Mouse (Mus musculus): ENCODE data around the gene Ddx39b. TPM values are rescaled to one million over a fixed set of nuclear protein-coding genes. Genes with fewer than 3 reads are reported as not detected.

The Ddx39b gene
- 717 and 756 TPM in 2 replicates for polyA plus RNA-seq (2014; fragmentation: Nextera tagmentation; extraction: Ambion mirVana)

DNA sequence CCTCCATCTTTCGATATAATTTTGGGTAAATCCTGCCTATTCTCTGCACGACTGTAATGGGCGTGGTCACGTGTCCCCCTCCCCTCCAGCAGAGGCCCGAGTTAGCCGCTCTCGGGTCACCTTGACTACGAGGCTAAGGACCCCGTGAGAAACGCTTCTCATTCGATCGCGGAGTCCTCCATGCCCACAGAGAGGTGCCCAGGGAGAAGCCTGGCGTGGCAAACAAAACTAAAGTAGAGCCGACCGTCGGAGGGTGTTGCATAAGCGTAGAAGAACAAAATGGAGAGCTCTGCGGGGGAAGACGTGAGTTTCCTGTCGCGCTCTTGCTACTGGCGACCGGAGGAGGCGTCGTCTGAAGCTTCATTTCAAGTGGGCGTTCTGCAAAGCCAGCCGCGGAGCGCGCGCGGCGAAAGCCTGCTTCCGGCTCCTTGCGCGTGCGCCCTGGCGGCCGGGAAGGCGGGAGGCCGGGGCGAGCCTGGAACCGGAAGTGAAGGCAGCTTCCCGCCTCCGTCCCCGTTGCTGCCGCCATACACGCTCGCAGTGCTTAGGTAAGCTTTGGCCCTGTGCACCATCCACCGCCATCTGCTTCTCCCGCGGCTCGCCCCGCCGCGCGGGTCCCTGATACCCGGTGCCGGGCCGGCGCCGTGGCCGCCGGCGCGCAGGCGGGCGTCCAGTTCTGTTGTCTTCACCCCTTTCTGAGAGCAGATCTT is at the start of gene Ddx39b:
Gene Ddx39b (plus strand): TSS at position 442 of the 710 bp plus-strand sequence.
- Histone ChIP-seq H3K27me3 (ENCODE audit: control insufficient read depth, insufficient read depth, low read length) (no peaks in the 10 kb centered on the region), H3K9ac (ENCODE audit: low read length) (peak within 1 kb of the TSS; percentile 99), H3K4me3 (ENCODE audit: low read depth, low read length) (peak within 1 kb of the TSS; percentile 84), H3K4me2 (ENCODE audit: low read depth, low read length, severe bottlenecking) (peak within 1 kb of the TSS; percentile 96), H3K9me3 (ENCODE audit: control insufficient read depth, low read length) (no peaks in the 10 kb centered on the region), H3K36me3 (ENCODE audit: control insufficient read depth, insufficient read depth, low read length) (peaks cover 20% of the 10 kb centered on the region), H3K4me1 (replicated peaks; ENCODE audit: control insufficient read depth, insufficient read depth, low read length) (peaks cover 26% of the 10 kb centered on the region), H3K27ac (ENCODE audit: low read depth, low read length) (peak within 1 kb of the TSS; percentile 93)
- under 1% methylated on average over 69 of the region's 69 CpGs for WGBS
- ATAC-seq (replicated peaks; ENCODE audit: low FRiP score) (peak; percentile 90), DNase-seq (ENCODE audit: low spot score) (peak; percentile 97)

DNA sequence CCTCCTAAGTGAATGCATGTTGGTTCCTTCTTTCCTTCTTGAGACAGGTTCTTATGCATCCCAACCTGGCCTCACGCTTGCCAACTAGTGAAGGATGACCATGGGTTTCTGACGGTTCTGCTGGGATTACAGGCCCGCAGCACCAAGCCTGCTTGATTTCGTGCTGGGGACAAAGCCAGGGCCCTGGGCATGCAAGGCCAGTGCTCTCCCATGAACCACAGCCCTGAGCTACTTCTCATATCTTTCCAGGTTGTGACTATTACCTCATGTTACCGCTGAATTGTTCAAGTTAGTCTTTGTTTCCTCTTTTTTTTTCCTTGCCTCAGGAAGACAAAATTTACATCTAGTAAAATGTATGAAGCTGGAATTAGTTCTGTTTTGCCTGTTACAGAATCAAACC is 48.6 kb upstream of the Ddx39b start:
- DNase-seq (ENCODE audit: low spot score) (no peak), ATAC-seq (replicated peaks; ENCODE audit: low FRiP score) (no peak)
- no peaks in the 10 kb centered on the region for H3K9me3 ChIP-seq (ENCODE audit: control insufficient read depth, low read length)
- no peak overlapping the region for H3K27ac ChIP-seq (ENCODE audit: low read depth, low read length)
- H3K4me3 ChIP-seq (ENCODE audit: low read depth, low read length), result no peak overlapping the region
- H3K4me2 ChIP-seq (ENCODE audit: low read depth, low read length, severe bottlenecking), result no peak overlapping the region
- no peak overlapping the region for H3K9ac ChIP-seq (ENCODE audit: low read length)
- H3K4me1 ChIP-seq (replicated peaks; ENCODE audit: control insufficient read depth, insufficient read depth, low read length), result peaks cover 3% of the 10 kb centered on the region; the same call in 1 of the 2 replicates
- peaks cover 18% of the 10 kb centered on the region for H3K27me3 ChIP-seq (ENCODE audit: control insufficient read depth, insufficient read depth, low read length)
- no peaks in the 10 kb centered on the region for H3K36me3 ChIP-seq (ENCODE audit: control insufficient read depth, insufficient read depth, low read length)
- 87% methylated on average over 5 of the region's 5 CpGs for WGBS

DNA sequence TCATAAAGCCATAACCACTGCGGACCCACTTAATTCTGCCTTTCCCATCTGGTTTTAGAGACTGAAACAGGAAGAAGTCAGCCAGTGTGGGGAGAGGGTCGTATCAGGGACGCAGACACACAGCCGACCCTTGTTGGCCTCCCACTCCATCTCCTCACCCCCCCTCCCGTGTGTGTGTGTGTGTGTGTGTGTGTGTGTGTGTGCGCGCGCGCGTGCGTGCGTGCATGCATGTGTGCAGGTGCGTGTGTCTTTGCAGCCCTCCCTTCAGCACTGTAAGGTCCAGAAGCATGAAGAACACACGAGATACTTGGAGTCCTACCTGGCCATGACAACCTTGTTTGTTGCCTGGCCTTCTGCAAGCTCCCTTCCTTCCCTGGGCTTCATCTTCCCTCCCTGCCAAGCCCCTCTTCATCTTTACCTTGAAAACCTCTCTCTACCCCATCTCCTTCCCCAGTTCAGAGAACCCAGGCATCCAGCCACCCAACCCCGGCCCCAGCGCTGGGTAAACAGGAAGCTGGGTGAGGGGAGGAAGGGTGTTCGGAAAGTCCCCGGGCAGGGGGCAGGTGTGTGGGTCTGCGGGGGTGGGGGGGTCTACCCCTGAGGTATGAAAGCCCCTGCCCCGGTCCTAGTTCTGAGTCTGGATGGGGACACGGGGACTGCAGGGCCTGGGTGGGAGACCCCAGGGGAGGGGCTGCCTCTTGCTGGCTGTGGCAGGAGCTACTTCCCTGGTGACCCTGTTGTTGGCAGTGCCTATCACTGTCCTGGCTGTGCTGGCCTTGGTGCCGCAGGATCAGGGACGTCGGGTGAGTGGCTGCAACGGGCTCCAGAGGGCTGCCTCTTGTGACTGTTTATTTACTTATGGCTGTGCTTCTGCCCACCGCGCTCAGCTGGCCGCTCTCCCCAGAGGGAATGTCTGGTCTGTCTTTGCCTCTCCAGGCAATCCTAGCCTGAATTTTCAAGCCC is 47.4 kb upstream of the Ddx39b start, which contains the start of gene Ltb:
Gene Ltb (plus strand): TSS at position 559 of the 963 bp plus-strand sequence.
- no peak for ATAC-seq (replicated peaks; ENCODE audit: low FRiP score)

DNA sequence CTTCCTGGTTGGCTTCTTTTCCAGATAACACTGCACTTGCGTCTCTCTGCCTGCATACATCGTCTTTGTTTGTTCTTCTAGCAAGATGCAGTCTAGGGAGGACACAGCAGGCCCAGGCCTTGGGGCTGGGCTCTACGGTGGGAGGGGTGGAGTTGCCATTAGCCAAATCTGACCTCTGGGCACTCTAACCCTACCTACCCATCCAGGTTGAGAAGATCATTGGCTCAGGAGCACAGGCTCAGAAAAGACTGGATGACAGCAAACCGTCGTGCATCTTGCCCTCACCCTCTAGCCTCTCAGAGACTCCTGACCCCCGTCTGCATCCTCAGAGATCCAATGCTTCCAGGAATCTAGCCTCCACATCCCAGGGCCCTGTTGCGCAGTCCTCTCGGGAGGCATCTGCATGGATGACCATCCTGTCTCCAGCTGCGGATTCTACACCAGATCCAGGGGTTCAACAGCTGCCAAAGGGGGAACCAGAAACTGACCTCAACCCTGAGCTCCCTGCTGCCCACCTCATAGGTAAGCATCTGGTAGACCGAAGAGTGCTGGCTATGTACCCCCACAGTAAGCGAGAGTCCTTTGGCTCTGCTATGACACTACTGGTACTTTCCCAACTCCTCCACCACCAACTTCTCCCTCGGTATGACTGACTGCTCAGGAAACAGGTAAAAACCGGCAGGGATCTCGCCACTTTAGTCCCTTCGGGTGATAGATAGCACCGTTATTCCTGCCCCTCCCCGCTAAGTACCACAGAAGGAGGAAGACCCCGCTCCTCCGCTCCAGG is 46.5 kb upstream of the Ddx39b start:
- WGBS, result 49% methylated on average over 18 of the region's 19 CpGs
- ATAC-seq (replicated peaks; ENCODE audit: low FRiP score), result no peak
- no peak overlapping the region for H3K27ac ChIP-seq (ENCODE audit: low read depth, low read length)

More for the DNA sequence above, 47.4 kb upstream of the Ddx39b start, which contains the start of gene Ltb:
- Histone ChIP-seq H3K9me3 (ENCODE audit: control insufficient read depth, low read length) (no peaks in the 10 kb centered on the region), H3K4me1 (replicated peaks; ENCODE audit: control insufficient read depth, insufficient read depth, low read length) (peaks cover 3% of the 10 kb centered on the region; the same call in 1 of the 2 replicates), H3K27ac (ENCODE audit: low read depth, low read length) (no peak within 1 kb of the TSS), H3K4me2 (ENCODE audit: low read depth, low read length, severe bottlenecking) (peak within 1 kb of the TSS; percentile 59; the same call in 1 of the 2 replicates), H3K4me3 (ENCODE audit: low read depth, low read length) (no peak within 1 kb of the TSS), H3K27me3 (ENCODE audit: control insufficient read depth, insufficient read depth, low read length) (peaks cover 18% of the 10 kb centered on the region), H3K9ac (ENCODE audit: low read length) (no peak within 1 kb of the TSS; the same call in 1 of the 2 replicates), H3K36me3 (ENCODE audit: control insufficient read depth, insufficient read depth, low read length) (no peaks in the 10 kb centered on the region)
- DNase-seq (ENCODE audit: low spot score), result no peak
- 80% methylated on average over 28 of the region's 28 CpGs for WGBS

DNA sequence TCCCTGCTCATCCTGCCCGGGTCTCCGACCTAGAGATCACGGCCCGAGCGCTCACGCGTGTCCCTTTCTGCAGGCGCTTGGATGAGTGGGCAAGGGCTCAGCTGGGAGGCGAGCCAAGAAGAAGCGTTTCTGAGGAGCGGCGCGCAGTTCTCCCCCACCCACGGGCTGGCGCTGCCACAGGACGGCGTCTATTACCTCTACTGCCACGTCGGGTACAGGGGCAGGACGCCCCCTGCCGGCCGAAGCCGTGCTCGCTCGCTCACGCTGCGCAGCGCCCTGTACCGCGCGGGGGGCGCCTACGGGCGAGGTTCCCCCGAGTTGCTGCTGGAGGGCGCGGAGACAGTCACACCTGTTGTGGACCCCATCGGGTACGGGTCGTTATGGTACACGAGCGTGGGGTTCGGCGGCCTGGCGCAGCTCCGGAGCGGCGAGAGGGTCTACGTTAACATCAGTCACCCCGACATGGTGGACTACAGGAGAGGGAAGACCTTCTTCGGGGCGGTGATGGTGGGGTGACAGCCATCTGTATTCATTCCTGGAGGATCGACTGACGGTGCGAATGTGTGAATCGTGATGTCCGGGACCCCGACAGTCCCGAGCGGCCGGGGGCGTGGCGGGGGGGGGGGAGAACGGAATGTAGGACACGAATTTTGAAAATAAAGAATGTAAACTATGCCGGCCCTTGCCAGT is 45.8 kb upstream of the Ddx39b start:
- WGBS, result 2% methylated on average over 66 of the region's 66 CpGs
- Histone ChIP-seq H3K27me3 (ENCODE audit: control insufficient read depth, insufficient read depth, low read length) (peaks cover 20% of the 10 kb centered on the region), H3K9ac (ENCODE audit: low read length) (peak overlapping the region; percentile 32), H3K27ac (ENCODE audit: low read depth, low read length) (no peak overlapping the region), H3K4me1 (replicated peaks; ENCODE audit: control insufficient read depth, insufficient read depth, low read length) (peaks cover 3% of the 10 kb centered on the region; the same call in 1 of the 2 replicates), H3K4me2 (ENCODE audit: low read depth, low read length, severe bottlenecking) (peak overlapping the region; percentile 59), H3K9me3 (ENCODE audit: control insufficient read depth, low read length) (no peaks in the 10 kb centered on the region), H3K36me3 (ENCODE audit: control insufficient read depth, insufficient read depth, low read length) (no peaks in the 10 kb centered on the region), H3K4me3 (ENCODE audit: low read depth, low read length) (peak overlapping the region; percentile 32)
- peak; percentile 86 for DNase-seq (ENCODE audit: low spot score)
- peak; percentile 72 for ATAC-seq (replicated peaks; ENCODE audit: low FRiP score)

More for the DNA sequence above, 46.5 kb upstream of the Ddx39b start:
- no peaks in the 10 kb centered on the region for H3K9me3 ChIP-seq (ENCODE audit: control insufficient read depth, low read length)
- H3K4me2 ChIP-seq (ENCODE audit: low read depth, low read length, severe bottlenecking), result peak overlapping the region; percentile 59
- no peaks in the 10 kb centered on the region for H3K36me3 ChIP-seq (ENCODE audit: control insufficient read depth, insufficient read depth, low read length)
- H3K9ac ChIP-seq (ENCODE audit: low read length), result peak overlapping the region; percentile 32
- peaks cover 18% of the 10 kb centered on the region for H3K27me3 ChIP-seq (ENCODE audit: control insufficient read depth, insufficient read depth, low read length)
- H3K4me1 ChIP-seq (replicated peaks; ENCODE audit: control insufficient read depth, insufficient read depth, low read length), result peaks cover 3% of the 10 kb centered on the region; the same call in 1 of the 2 replicates
- peak overlapping the region; percentile 32 for H3K4me3 ChIP-seq (ENCODE audit: low read depth, low read length)
- DNase-seq (ENCODE audit: low spot score), result no peak

DNA sequence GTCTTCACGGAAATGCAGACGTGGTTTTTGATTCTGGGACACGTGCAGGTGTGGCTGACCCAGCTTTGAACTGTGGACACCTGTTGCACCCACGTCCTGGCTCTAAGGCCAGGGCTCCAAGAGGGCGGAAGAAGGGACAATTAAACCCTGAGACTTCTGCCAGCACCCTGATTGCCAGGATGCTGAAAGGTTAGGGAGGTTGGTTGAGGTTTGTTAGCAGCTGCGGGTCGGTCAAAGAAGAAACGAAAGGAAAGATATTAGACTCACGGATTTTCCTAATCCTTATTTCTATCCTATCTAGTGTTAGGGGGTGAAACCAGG is 45.3 kb upstream of the Ddx39b start:
- DNase-seq (ENCODE audit: low spot score) (no peak), ATAC-seq (replicated peaks; ENCODE audit: low FRiP score) (no peak)
- Histone ChIP-seq H3K4me2 (ENCODE audit: low read depth, low read length, severe bottlenecking) (peak overlapping the region; percentile 59), H3K27me3 (ENCODE audit: control insufficient read depth, insufficient read depth, low read length) (peaks cover 20% of the 10 kb centered on the region), H3K4me1 (replicated peaks; ENCODE audit: control insufficient read depth, insufficient read depth, low read length) (peaks cover 3% of the 10 kb centered on the region; the same call in 1 of the 2 replicates), H3K36me3 (ENCODE audit: control insufficient read depth, insufficient read depth, low read length) (no peaks in the 10 kb centered on the region), H3K9ac (ENCODE audit: low read length) (no peak overlapping the region; the same call in 1 of the 2 replicates), H3K27ac (ENCODE audit: low read depth, low read length) (no peak overlapping the region), H3K4me3 (ENCODE audit: low read depth, low read length) (peak overlapping the region; percentile 32; the same call in 1 of the 2 replicates), H3K9me3 (ENCODE audit: control insufficient read depth, low read length) (no peaks in the 10 kb centered on the region)
- WGBS, result 31% methylated on average over 9 of the region's 9 CpGs

DNA sequence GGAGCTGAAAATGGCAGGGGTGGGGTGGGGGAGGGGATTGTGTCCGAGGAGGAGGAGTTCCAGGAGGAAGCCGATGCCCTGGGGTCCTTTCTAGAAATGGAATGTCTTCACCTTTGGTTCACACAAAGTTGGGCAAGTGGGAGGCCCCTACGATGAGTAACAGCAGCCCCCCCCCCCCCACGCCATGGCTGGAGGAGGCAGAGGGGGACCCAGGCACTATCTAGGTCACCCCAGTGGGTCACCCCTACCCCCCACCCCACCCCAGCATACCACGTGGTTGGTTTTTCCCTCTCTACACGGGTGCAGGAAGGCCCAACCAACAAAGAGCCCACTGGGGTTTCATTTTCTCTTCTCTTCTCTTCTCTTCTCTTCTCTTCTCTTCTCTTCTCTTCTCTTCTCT is 44.4 kb upstream of the Ddx39b start:
- Histone ChIP-seq H3K9me3 (ENCODE audit: control insufficient read depth, low read length) (no peaks in the 10 kb centered on the region), H3K4me1 (replicated peaks; ENCODE audit: control insufficient read depth, insufficient read depth, low read length) (peaks cover 3% of the 10 kb centered on the region; the same call in 1 of the 2 replicates), H3K36me3 (ENCODE audit: control insufficient read depth, insufficient read depth, low read length) (no peaks in the 10 kb centered on the region), H3K4me3 (ENCODE audit: low read depth, low read length) (no peak overlapping the region), H3K27ac (ENCODE audit: low read depth, low read length) (no peak overlapping the region), H3K27me3 (ENCODE audit: control insufficient read depth, insufficient read depth, low read length) (peaks cover 20% of the 10 kb centered on the region), H3K9ac (ENCODE audit: low read length) (no peak overlapping the region), H3K4me2 (ENCODE audit: low read depth, low read length, severe bottlenecking) (no peak overlapping the region)
- ATAC-seq (replicated peaks; ENCODE audit: low FRiP score) (no peak), DNase-seq (ENCODE audit: low spot score) (no peak)
- 47% methylated on average over 6 of the region's 6 CpGs for WGBS
